Mouse (Mus musculus): Measurements from ENCODE around the gene Arhgap44. TPM values are rescaled to one million over a fixed set of nuclear protein-coding genes. Genes with fewer than 3 reads are reported as not detected.

Arhgap44 gene
- polyA plus RNA-seq, 1 experiment from 2014 or later = 3.4 TPM

DNA sequence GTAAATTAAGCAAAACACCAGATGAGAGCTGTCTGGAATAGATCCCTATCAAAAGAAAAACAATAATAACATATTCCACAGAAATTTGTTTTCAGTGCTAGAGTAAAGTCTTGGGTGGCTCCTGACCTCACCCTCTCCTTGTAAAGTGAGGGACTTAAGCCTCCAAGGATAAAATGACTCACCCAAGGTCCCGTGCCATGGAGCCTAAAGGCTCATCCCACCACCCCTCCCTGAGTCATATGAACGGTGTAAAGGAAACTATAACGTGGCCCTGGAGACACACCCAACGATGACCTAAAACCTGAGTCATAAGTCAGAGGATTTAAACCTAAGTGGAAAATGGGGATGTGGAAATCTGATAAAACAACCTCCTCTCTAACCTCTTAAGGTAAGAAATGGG lies 34.1 kb downstream of the Arhgap44 start:
- WGBS = 94% methylated on average over 4 of the region's 4 CpGs
- H3K9me3 ChIP-seq = no peaks in the 10 kb centered on the region
- no peak overlapping the region for H3K27ac ChIP-seq
- peaks cover 22% of the 10 kb centered on the region for H3K4me1 ChIP-seq
- no peaks in the 10 kb centered on the region for H3K36me3 ChIP-seq (replicated peaks)
- no peak for DNase-seq (ENCODE audit: extremely low spot score, low spot score)
- no peak overlapping the region for H3K4me3 ChIP-seq
- no peaks in the 10 kb centered on the region for H3K27me3 ChIP-seq (ENCODE audit: poor library complexity, severe bottlenecking)

DNA sequence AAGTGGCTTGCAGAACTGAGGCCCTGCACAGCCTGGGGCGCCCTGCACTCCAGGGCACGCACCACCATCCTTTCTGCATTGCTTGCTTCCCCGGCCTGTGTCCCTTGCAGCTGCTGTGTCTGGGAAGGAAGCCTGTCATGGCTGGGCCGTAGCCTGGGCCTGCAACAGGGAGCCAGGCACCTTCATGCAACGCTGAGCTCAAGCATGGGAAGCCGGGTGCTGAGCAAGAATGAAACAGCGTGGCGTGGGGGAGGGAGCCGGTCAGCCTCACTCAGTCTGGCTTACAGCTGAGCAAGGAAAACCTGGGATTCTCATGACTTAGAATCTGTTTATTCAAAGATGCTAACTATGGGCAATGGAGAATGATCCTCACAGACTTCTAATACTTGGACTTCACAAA lies 36.2 kb downstream of the Arhgap44 start:
- peak overlapping the region; percentile 17; the same call in 1 of the 2 replicates for H3K27ac ChIP-seq
- no peaks in the 10 kb centered on the region for H3K9me3 ChIP-seq
- H3K4me1 ChIP-seq = peaks cover 22% of the 10 kb centered on the region
- H3K4me3 ChIP-seq = no peak overlapping the region
- DNase-seq (ENCODE audit: extremely low spot score, low spot score) = no peak
- WGBS = 73% methylated on average over 9 of the region's 9 CpGs
- H3K36me3 ChIP-seq (replicated peaks) = no peaks in the 10 kb centered on the region
- H3K27me3 ChIP-seq (ENCODE audit: poor library complexity, severe bottlenecking) = no peaks in the 10 kb centered on the region

DNA sequence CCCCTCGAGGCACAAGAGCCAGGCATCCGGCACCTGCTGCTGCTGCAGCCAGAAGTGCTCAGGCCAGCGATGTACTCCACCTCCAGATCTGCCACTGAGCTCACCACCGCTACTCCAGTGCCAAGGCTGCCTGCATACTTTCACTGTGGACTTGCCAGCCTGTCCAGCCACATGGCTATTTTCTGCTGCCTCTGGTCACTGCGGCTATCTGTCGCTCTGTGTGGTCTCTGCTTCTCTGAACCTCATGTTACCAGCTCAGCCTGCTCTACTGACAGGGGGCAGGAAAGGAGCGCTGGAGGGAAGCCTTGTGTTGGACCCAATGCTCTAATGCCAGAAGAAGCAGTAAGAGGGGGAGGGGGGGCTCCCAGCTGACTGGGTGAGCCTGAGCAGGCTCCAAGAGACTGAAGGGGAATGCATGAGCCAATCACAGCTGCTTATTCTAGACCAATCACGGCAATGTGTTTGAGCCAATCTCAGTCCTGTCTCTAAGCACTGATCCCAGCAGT lies 37.8 kb downstream of the Arhgap44 start:
- 66% methylated on average over 8 of the region's 8 CpGs for WGBS
- no peaks in the 10 kb centered on the region for H3K27me3 ChIP-seq (ENCODE audit: poor library complexity, severe bottlenecking)
- DNase-seq (ENCODE audit: extremely low spot score, low spot score) = no peak
- peaks cover 22% of the 10 kb centered on the region for H3K4me1 ChIP-seq
- 0 out of 2 replicates have a peak overlapping the region, but pooled peaks have one; percentile 20 for H3K27ac ChIP-seq
- H3K36me3 ChIP-seq (replicated peaks) = no peaks in the 10 kb centered on the region
- H3K4me3 ChIP-seq = no peak overlapping the region
- no peaks in the 10 kb centered on the region for H3K9me3 ChIP-seq

DNA sequence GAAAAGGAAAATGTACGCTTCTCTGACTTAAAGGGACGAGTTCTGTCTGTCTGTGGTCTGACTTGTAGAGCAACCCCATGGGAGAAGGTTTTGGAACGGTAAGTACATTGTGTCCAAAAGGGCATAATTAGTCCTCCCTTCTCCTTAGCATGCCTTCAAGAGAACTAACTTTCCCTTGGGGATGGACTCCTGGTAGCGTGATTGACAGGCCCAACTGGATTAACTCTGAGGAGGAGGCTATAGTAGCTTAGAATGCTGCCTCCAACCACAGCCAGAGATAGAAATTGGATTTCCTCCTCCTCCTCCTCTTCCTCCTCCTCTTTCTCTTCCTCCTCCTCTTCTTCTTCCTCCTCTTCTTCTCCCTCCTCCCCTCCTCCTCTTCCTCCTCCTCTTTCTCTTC lies 42.5 kb downstream of the Arhgap44 start:
- no peaks in the 10 kb centered on the region for H3K9me3 ChIP-seq
- no peaks in the 10 kb centered on the region for H3K36me3 ChIP-seq (replicated peaks)
- H3K27ac ChIP-seq = no peak overlapping the region
- peaks cover 9% of the 10 kb centered on the region for H3K4me1 ChIP-seq
- DNase-seq (ENCODE audit: extremely low spot score, low spot score) = no peak
- no peaks in the 10 kb centered on the region for H3K27me3 ChIP-seq (ENCODE audit: poor library complexity, severe bottlenecking)
- no peak overlapping the region for H3K4me3 ChIP-seq
- WGBS = 84% methylated on average over 4 of the region's 4 CpGs

DNA sequence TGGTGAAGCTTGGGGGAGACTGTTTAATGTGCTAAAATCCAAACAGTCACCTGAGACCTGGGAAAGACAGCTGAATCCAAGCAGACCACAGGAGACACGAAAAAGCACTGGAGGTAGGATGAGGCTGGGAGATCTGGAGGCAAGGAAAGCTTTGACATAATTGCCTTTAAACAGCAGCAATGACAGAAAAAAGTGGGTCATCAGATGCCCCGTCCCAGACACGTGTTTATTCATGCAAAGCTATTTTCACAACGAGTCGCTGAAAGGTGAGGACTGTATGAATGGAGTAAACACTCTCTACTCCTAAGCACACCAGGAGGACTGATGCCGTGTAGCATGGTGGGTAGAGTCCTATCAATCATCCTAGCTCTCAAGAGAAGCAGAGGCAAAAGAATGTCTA lies 47.0 kb downstream of the Arhgap44 start:
- Histone ChIP-seq H3K9me3 (no peaks in the 10 kb centered on the region), H3K27me3 (ENCODE audit: poor library complexity, severe bottlenecking) (no peaks in the 10 kb centered on the region), H3K4me1 (peaks cover 14% of the 10 kb centered on the region), H3K27ac (no peak overlapping the region), H3K4me3 (no peak overlapping the region), H3K36me3 (replicated peaks) (no peaks in the 10 kb centered on the region)
- no peak for DNase-seq (ENCODE audit: extremely low spot score, low spot score)
- 92% methylated on average over 6 of the region's 6 CpGs for WGBS

DNA sequence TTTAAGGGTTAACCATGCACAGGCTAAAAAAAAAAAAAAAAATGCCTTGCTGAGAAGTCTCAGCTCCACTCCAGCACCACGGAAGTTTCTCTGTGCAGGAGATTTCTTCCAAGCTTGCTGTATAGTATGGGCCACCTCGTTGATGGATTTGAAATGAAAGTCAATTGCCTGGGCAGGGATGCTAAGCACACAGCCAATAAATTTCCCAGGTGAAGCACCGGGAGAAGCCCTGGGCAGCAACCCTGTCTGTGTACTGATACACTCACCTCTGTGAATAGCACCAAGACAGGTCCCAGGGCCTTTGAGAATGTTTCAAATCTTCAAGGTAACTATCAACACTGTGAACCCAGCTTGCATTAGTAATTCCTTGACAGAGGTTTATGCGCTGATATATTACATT lies 50.7 kb downstream of the Arhgap44 start:
- no peaks in the 10 kb centered on the region for H3K9me3 ChIP-seq
- H3K27me3 ChIP-seq (ENCODE audit: poor library complexity, severe bottlenecking) = no peaks in the 10 kb centered on the region
- H3K4me1 ChIP-seq = peaks cover 23% of the 10 kb centered on the region
- H3K4me3 ChIP-seq = no peak overlapping the region
- 71% methylated on average over 4 of the region's 4 CpGs for WGBS
- H3K27ac ChIP-seq = no peak overlapping the region
- H3K36me3 ChIP-seq (replicated peaks) = no peaks in the 10 kb centered on the region
- no peak for DNase-seq (ENCODE audit: extremely low spot score, low spot score)

DNA sequence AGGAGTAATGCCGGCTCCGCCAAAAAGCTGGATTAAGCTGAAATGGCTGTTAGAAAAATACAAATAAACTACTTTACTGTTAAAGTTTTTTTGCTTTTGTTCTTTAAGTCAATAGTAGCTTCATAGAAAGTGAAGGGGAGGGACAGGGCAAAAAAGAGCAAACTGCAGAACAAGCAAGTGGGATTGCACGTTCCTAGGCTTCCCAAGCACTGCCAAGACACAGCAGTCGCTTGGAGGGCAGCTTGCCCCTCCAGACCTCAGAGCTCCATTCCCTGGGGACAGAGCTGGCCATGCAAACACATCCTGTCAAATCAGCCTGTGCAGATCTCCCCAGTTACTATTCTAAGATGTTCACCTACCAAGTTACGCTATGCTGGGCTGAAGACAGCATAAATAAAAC lies 51.1 kb downstream of the Arhgap44 start:
- no peak for DNase-seq (ENCODE audit: extremely low spot score, low spot score)
- Histone ChIP-seq H3K27me3 (ENCODE audit: poor library complexity, severe bottlenecking) (no peaks in the 10 kb centered on the region), H3K9me3 (no peaks in the 10 kb centered on the region), H3K27ac (no peak overlapping the region), H3K4me1 (peaks cover 23% of the 10 kb centered on the region), H3K36me3 (replicated peaks) (no peaks in the 10 kb centered on the region), H3K4me3 (no peak overlapping the region)
- WGBS = 79% methylated on average over 5 of the region's 5 CpGs

DNA sequence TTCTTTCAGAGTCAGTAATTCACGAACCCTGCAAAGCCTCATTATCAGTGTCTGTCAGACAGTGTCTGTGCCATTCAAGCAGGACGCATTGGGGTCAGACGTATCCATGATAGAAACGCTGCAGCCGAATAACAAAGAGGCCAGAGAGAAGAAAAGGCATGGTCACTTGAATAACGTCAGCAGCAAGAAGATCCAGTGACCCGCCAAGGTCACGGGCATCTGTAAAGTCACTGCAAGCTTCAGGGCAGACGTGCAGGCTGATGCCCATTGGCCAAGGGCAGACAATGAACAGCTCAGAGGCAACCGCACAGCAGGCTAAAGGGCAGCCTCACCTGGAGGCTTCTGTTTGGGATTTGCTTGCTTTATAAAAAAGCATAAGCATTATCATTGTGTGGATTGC lies 52.7 kb downstream of the Arhgap44 start:
- H3K27ac ChIP-seq = no peak overlapping the region

DNA sequence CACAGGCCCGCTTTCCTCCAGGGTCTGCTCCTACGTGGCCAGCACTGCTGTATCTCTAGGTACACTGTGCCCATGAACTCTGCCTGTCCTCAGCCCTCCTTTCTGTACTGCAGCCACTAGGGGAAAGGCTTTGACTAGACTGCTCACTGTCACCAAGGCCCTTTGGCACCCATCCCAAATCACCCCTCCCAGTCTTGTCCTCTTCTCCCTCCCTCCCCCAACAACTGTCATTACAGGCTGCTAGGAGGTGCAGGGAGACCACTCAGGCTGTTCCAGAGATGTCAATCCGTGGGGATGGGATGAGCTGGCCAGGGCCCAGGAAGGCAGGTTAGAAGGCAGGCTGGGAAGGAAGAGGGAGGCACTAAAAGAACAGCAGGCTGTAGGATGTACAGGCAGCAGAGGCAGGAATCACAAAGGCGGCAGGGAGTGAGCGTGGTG lies 55.0 kb downstream of the Arhgap44 start:
- Histone ChIP-seq H3K36me3 (replicated peaks) (no peaks in the 10 kb centered on the region), H3K27ac (no peak overlapping the region), H3K4me3 (no peak overlapping the region), H3K4me1 (peaks cover 23% of the 10 kb centered on the region), H3K9me3 (no peaks in the 10 kb centered on the region), H3K27me3 (ENCODE audit: poor library complexity, severe bottlenecking) (no peaks in the 10 kb centered on the region)
- 76% methylated on average over 5 of the region's 5 CpGs for WGBS
- DNase-seq (ENCODE audit: extremely low spot score, low spot score) = no peak

More for the DNA sequence above, 52.7 kb downstream of the Arhgap44 start:
- Histone ChIP-seq H3K4me3 (no peak overlapping the region), H3K36me3 (replicated peaks) (no peaks in the 10 kb centered on the region), H3K4me1 (peaks cover 23% of the 10 kb centered on the region), H3K9me3 (no peaks in the 10 kb centered on the region), H3K27me3 (ENCODE audit: poor library complexity, severe bottlenecking) (no peaks in the 10 kb centered on the region)
- WGBS = 69% methylated on average over 10 of the region's 10 CpGs
- no peak for DNase-seq (ENCODE audit: extremely low spot score, low spot score)

DNA sequence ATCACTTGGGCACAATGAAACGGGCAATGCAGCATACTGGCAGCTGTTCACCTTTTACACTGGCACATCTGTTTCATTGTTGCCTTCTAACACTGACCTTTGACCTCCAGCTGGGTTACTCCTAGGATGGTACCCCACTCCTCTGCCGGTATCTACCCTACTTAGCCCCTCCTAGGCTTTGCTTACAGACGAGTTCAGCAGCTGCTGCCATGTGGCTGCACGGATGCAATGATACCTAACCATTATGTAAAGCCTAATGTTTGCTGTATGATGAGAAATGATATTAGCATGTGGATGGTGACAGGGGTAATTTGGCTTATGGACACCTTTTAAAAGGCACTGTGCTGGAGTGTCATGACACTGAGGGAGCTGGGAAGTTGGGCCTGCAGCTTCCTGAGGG lies 55.6 kb downstream of the Arhgap44 start:
- no peak for DNase-seq (ENCODE audit: extremely low spot score, low spot score)
- 77% methylated on average over 4 of the region's 4 CpGs for WGBS
- H3K27ac ChIP-seq = no peak overlapping the region
- H3K4me3 ChIP-seq = no peak overlapping the region
- no peaks in the 10 kb centered on the region for H3K9me3 ChIP-seq
- H3K36me3 ChIP-seq (replicated peaks) = no peaks in the 10 kb centered on the region
- peaks cover 23% of the 10 kb centered on the region for H3K4me1 ChIP-seq
- H3K27me3 ChIP-seq (ENCODE audit: poor library complexity, severe bottlenecking) = no peaks in the 10 kb centered on the region

DNA sequence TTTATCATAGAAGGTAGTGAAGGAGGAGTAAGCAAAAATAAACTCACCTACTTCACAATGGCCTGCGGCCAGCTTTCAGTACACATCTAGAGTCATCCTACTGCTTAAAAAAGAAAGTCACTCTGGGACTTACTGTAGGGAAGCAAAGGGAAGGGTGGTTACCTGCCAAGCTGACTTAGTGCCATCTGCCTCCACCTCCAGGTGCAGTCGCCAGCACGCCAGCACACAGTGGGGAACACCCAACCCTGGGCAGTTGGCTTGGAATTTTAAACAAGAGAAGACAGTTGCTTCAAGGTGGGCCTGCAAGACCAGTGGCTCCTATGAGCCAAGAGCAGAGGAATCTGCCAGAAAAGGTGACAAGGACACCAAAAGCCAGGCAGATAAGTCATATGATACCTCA lies 58.7 kb downstream of the Arhgap44 start:
- no peak for DNase-seq (ENCODE audit: extremely low spot score, low spot score)
- H3K36me3 ChIP-seq (replicated peaks) = no peaks in the 10 kb centered on the region
- no peaks in the 10 kb centered on the region for H3K27me3 ChIP-seq (ENCODE audit: poor library complexity, severe bottlenecking)
- H3K9me3 ChIP-seq = no peaks in the 10 kb centered on the region
- H3K27ac ChIP-seq = no peak overlapping the region
- H3K4me1 ChIP-seq = no peaks in the 10 kb centered on the region
- no peak overlapping the region for H3K4me3 ChIP-seq
- WGBS = 96% methylated on average over 3 of the region's 3 CpGs

DNA sequence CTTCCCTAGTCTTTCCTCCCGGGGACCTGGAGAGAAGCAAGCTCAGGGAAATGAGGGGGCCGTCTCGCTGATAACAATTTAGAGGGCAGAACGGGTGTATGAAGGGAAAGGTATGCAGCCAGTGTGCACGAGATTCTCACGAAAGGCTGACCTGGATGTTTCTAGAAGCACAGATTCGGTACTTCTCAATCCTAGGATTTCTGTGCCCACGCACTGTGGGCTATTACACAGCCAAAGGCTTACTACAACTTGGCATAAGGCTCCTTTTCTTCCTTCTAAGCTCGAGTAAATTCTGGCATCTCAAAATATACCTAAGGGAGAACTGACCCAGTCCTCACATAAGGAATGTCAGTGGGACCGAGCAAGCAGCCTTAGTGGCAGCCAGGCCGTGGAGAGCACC lies 61.6 kb downstream of the Arhgap44 start:
- no peak for DNase-seq (ENCODE audit: extremely low spot score, low spot score)
- no peak overlapping the region for H3K27ac ChIP-seq
- 86% methylated on average over 11 of the region's 11 CpGs for WGBS
- no peaks in the 10 kb centered on the region for H3K27me3 ChIP-seq (ENCODE audit: poor library complexity, severe bottlenecking)
- no peak overlapping the region for H3K4me3 ChIP-seq
- H3K36me3 ChIP-seq (replicated peaks) = no peaks in the 10 kb centered on the region
- H3K9me3 ChIP-seq = no peaks in the 10 kb centered on the region
- no peaks in the 10 kb centered on the region for H3K4me1 ChIP-seq

DNA sequence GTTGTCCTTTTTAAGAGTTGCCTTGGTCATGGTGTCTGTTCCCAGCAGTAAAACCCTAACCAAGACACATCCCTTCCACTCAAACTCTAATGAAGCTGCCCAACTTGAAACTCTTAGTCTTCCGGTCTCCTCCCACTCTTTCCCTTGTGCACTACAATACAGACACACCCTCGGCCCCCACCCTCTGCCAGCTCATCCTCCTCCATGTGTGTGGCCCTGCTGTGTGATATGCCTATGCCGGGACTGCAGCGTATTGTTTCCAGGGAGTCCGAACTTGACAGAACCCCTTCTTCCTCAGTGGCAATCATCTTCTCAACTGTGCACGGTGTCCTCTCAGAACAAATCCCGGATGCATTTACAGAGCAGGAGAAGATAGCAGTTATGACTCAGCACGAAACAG lies 62.7 kb downstream of the Arhgap44 start:
- Histone ChIP-seq H3K4me1 (no peaks in the 10 kb centered on the region), H3K27me3 (ENCODE audit: poor library complexity, severe bottlenecking) (no peaks in the 10 kb centered on the region), H3K4me3 (no peak overlapping the region), H3K36me3 (replicated peaks) (no peaks in the 10 kb centered on the region), H3K27ac (no peak overlapping the region), H3K9me3 (no peaks in the 10 kb centered on the region)
- 91% methylated on average over 8 of the region's 8 CpGs for WGBS
- no peak for DNase-seq (ENCODE audit: extremely low spot score, low spot score)

DNA sequence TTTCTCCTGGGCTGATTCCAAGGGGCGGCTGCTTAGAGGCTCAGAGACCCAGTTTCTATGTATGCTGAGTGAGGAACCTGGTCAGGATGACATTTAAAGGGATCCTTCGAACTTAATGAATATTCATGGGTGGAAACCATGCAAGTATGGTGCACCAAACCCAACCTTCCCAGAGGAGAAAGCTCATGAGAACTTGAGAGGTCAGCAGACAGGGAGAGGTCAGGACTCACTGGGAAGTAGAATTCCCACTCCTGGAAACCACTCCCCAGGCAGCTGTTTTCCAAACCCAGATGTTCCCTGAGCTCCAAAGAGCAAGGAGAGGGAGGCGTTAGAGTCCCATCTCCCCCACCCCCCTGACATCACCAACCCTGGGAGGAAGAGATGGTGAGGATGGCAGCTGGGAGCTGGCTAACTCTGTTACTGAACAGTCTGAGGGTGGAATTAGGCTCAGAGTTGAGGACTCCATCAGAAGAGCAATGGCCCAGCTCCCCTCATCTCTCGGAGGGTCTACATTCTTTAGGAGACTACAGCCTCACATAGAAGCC lies 65.2 kb downstream of the Arhgap44 start:
- no peaks in the 10 kb centered on the region for H3K9me3 ChIP-seq
- H3K4me3 ChIP-seq = no peak overlapping the region
- 83% methylated on average over 4 of the region's 4 CpGs for WGBS
- H3K36me3 ChIP-seq (replicated peaks) = no peaks in the 10 kb centered on the region
- no peaks in the 10 kb centered on the region for H3K4me1 ChIP-seq
- H3K27ac ChIP-seq = no peak overlapping the region
- no peaks in the 10 kb centered on the region for H3K27me3 ChIP-seq (ENCODE audit: poor library complexity, severe bottlenecking)
- no peak for DNase-seq (ENCODE audit: extremely low spot score, low spot score)
